In genomic region chr1:120586500-120587110, GRCm38 (mm10) we compare ENCODE assay signal across 9 mouse cellular contexts. TPM values are rescaled to one million over a fixed set of nuclear protein-coding genes. Genes with fewer than 3 reads are reported as not detected.
DNase-seq lines count a peak whose midpoint lies in the region; ATAC-seq and TF ChIP-seq lines count a peak whose summit lies in the region.
"Had no signal": no experiment of that assay in that cellular context is flagged by ENCODE, and none has a peak within 500 bp of the region (broad histone marks: within the 10 kb centered on the region; RNA-seq: fewer than 3 reads in every experiment).

No protein-coding gene starts in this region.

- TF ChIP-seq CTCF in spleen, adult 2 months (IDR thresholded peaks at IDR 0.05; ENCODE audit: extremely low read depth, insufficient read depth, insufficient read length, insufficient replicate concordance): peak; percentile 53; the same call in 1 of the 2 replicates
- TF ChIP-seq CTCF in brain, embryonic 14.5 days (IDR thresholded peaks at IDR 0.05; ENCODE audit: borderline replicate concordance, extremely low read depth, insufficient read depth, insufficient read length): peak; percentile 89

- H3K27ac ChIP-seq in spleen, adult 2 months (ENCODE audit: insufficient read depth, low read length): no peak overlapping the region
- H3K27ac ChIP-seq in forebrain, embryonic 11.5 days (ENCODE audit: low read depth, low read length): no peak overlapping the region
- H3K27ac ChIP-seq in limb, embryonic 14.5 days (replicated peaks; ENCODE audit: low read depth, low read length): no peak overlapping the region
- no peak overlapping the region for H3K27ac ChIP-seq in neural tube, embryonic 15.5 days (replicated peaks)

- no peak overlapping the region for H3K9ac ChIP-seq in forebrain, embryonic 11.5 days (ENCODE audit: low read length)
- no peak overlapping the region for H3K9ac ChIP-seq in limb, embryonic 14.5 days (ENCODE audit: low read depth, low read length, severe bottlenecking)
- H3K9ac ChIP-seq in neural tube, embryonic 15.5 days (replicated peaks): no peak overlapping the region

- no peak for TF ChIP-seq POLR2A in spleen, adult 2 months (IDR thresholded peaks at IDR 0.05; ENCODE audit: low read depth, low read length)
- TF ChIP-seq POLR2A in brain, embryonic 14.5 days (IDR thresholded peaks at IDR 0.05; ENCODE audit: borderline replicate concordance, extremely low read depth, insufficient read depth, insufficient read length, poor library complexity, severe bottlenecking): no peak
- no peak for TF ChIP-seq POLR2A in limb, embryonic 14.5 days (IDR thresholded peaks at IDR 0.05; ENCODE audit: borderline replicate concordance, extremely low read depth, insufficient read depth, insufficient read length)

- 13% methylated on average over 7 of the region's 7 CpGs for WGBS in spleen, adult 2 months
- WGBS in forebrain, embryonic 11.5 days: 9% methylated on average over 7 of the region's 7 CpGs
- 13% methylated on average over 7 of the region's 7 CpGs for WGBS in limb, embryonic 14.5 days
- WGBS in neural tube, embryonic 15.5 days: 12% methylated on average over 7 of the region's 7 CpGs

- H3K4me3 ChIP-seq in spleen, adult 2 months (ENCODE audit: extremely low read depth, insufficient read depth, insufficient read length): no peak overlapping the region
- no peak overlapping the region for H3K4me3 ChIP-seq in forebrain, embryonic 11.5 days (ENCODE audit: low read depth, low read length)
- no peak overlapping the region for H3K4me3 ChIP-seq in limb, embryonic 14.5 days (replicated peaks; ENCODE audit: low read length)
- H3K4me3 ChIP-seq in neural tube, embryonic 15.5 days (replicated peaks): no peak overlapping the region

- no peak overlapping the region for H3K4me2 ChIP-seq in forebrain, embryonic 11.5 days (ENCODE audit: low read depth, low read length, severe bottlenecking)
- no peak overlapping the region for H3K4me2 ChIP-seq in limb, embryonic 14.5 days (replicated peaks; ENCODE audit: low read depth, low read length, severe bottlenecking)
- no peak overlapping the region for H3K4me2 ChIP-seq in neural tube, embryonic 15.5 days

- ATAC-seq in forebrain, embryonic 11.5 days (replicated peaks; ENCODE audit: low FRiP score): peak; percentile 25; the same call in 1 of the 2 replicates
- ATAC-seq in limb, embryonic 14.5 days (ENCODE audit: low FRiP score, low read depth): 0 out of 2 replicates have a peak, but pooled peaks have one; percentile 42
- peak; percentile 68; the same call in 1 of the 2 replicates for ATAC-seq in neural tube, embryonic 15.5 days (ENCODE audit: low FRiP score)

- no peaks in the 10 kb centered on the region for H3K9me3 ChIP-seq in forebrain, embryonic 11.5 days (ENCODE audit: control insufficient read depth, low read length)
- H3K9me3 ChIP-seq in limb, embryonic 14.5 days (ENCODE audit: control insufficient read depth, low read length): no peaks in the 10 kb centered on the region
- H3K9me3 ChIP-seq in neural tube, embryonic 15.5 days (replicated peaks): no peaks in the 10 kb centered on the region

- H3K4me1 ChIP-seq in spleen, adult 2 months (ENCODE audit: control insufficient read depth, insufficient read depth, insufficient read length): no peaks in the 10 kb centered on the region
- H3K4me1 ChIP-seq in forebrain, embryonic 11.5 days (replicated peaks; ENCODE audit: control insufficient read depth, insufficient read depth, low read length): no peaks in the 10 kb centered on the region
- H3K4me1 ChIP-seq in limb, embryonic 14.5 days (ENCODE audit: control insufficient read depth, insufficient read depth, low read length): 0 out of 2 replicates have a peak, but pooled peaks cover 2% of the 10 kb centered on the region
- no peaks in the 10 kb centered on the region for H3K4me1 ChIP-seq in neural tube, embryonic 15.5 days

- H3K27me3 ChIP-seq in spleen, adult 2 months (ENCODE audit: control insufficient read depth, insufficient read depth, low read length): no peaks in the 10 kb centered on the region
- peaks cover 19% of the 10 kb centered on the region for H3K27me3 ChIP-seq in forebrain, embryonic 11.5 days (ENCODE audit: control insufficient read depth, insufficient read depth, low read length)
- peaks cover 15% of the 10 kb centered on the region for H3K27me3 ChIP-seq in limb, embryonic 14.5 days (ENCODE audit: control insufficient read depth, insufficient read depth, low read length)
- H3K27me3 ChIP-seq in neural tube, embryonic 15.5 days (replicated peaks): peaks cover 47% of the 10 kb centered on the region

- no peaks in the 10 kb centered on the region for H3K36me3 ChIP-seq in spleen, adult 2 months (ENCODE audit: control insufficient read depth, insufficient read depth, low read length)
- no peaks in the 10 kb centered on the region for H3K36me3 ChIP-seq in forebrain, embryonic 11.5 days (ENCODE audit: control insufficient read depth, insufficient read depth, low read length)
- H3K36me3 ChIP-seq in limb, embryonic 14.5 days (ENCODE audit: control insufficient read depth, insufficient read depth, low read length): no peaks in the 10 kb centered on the region
- no peaks in the 10 kb centered on the region for H3K36me3 ChIP-seq in neural tube, embryonic 15.5 days

- DNase-seq in spleen, adult 2 months (ENCODE audit: low read depth in 1 of 2, low spot score in 2 of 2): peak; percentile 1 to 22
- no peak for DNase-seq in spleen, adult 12 weeks (ENCODE audit: low spot score)
- peak; percentile 93 for DNase-seq in brain, embryonic 14.5 days (ENCODE audit: low read depth)
- DNase-seq in forebrain, embryonic 11.5 days (ENCODE audit: low spot score): peak; percentile 83
- DNase-seq in induced T-regulatory cell, adult 2 months (ENCODE audit: low read depth): peak; percentile 61
- peak; percentile 83 for DNase-seq in limb, embryonic 14.5 days (ENCODE audit: low spot score)
- no peak for DNase-seq in yolk sac, embryonic 10.5 days (ENCODE audit: low spot score)

RNA-seq across cellular contexts. Expression of gene En1, which starts 15.6 kb away (rescaled TPM):
- polyA plus RNA-seq in spleen, adult 2 months (2012; rRNA removed): 0.02 TPM in 1 of 2 replicates, not detected in the other
- 7.4 and 17.2 TPM in 2 replicates for polyA plus RNA-seq in brain, embryonic 14.5 days (2012; rRNA removed)
- 1.1 TPM in 2 replicates for polyA plus RNA-seq in forebrain, embryonic 11.5 days (2014; fragmentation: Nextera tagmentation; extraction: Ambion mirVana)
- 5.8 and 6.4 TPM in 2 replicates for polyA plus RNA-seq in limb, embryonic 14.5 days (2012; rRNA removed)
- 3.9 and 5.2 TPM in 2 replicates for polyA plus RNA-seq in limb, embryonic 14.5 days (2014; fragmentation: Nextera tagmentation; extraction: Ambion mirVana)
- 1.0 and 1.2 TPM in 2 replicates for polyA plus RNA-seq in neural tube, embryonic 15.5 days (2015; fragmentation: Nextera tagmentation; extraction: Ambion mirVana)
- polyA plus RNA-seq: frontal cortex, adult 2 months had no signal

Comparison
In these comparisons a context has a peak if more than half of its experiments do, and no peak if none do; other contexts are left out.
1. DNase-seq: peak in spleen, adult 2 months (2 of 2), brain, embryonic 14.5 days (single experiment), forebrain, embryonic 11.5 days (single experiment), induced T-regulatory cell, adult 2 months (single experiment) and limb, embryonic 14.5 days (single experiment); none in spleen, adult 12 weeks (single experiment) and yolk sac, embryonic 10.5 days (single experiment).
2. Peak in every context shown above with its lines, with median percentiles within 50 percentile points of each other: ATAC-seq.